Mouse (Mus musculus): Measurements from ENCODE around the gene Lag3.

- TF ChIP-seq POLR2A (IDR thresholded peaks at IDR 0.05; ENCODE audit: borderline replicate concordance, control insufficient read depth, low read depth, low read length) = no peak
- TF ChIP-seq CTCF (IDR thresholded peaks at IDR 0.05; ENCODE audit: control insufficient read depth, insufficient read depth, low read length) = peak; percentile 97
These were observed 7.8 kb downstream of the Lag3 start for GRCm38 (mm10) chr6:124903580-124904151.

All from bone marrow, adult 2 months (tissue).